Mouse (Mus musculus) intestine, postnatal 0 days (tissue): ENCODE results near the gene Acaca. TPM values are rescaled to one million over a fixed set of nuclear protein-coding genes. Genes with fewer than 3 reads are reported as not detected.
A peak's percentile ranks its signal among the peaks of the same experiment; 100 is the strongest.

Experiments used
- ATAC-seq: fragments of 200-750 bp; cut with Nextera tagmentation; 2 replicates; pipeline ENCODE4 v1.8.0; 2017; ENCODE audit warnings: mild to moderate bottlenecking, moderate TSS enrichment, moderate library complexity
- H3K27ac ChIP-seq: fragments of 300-500 bp; sonication (generic); 2 replicates; pipeline ENCODE4 v1.5.1; 2014; ENCODE audit warnings: mild to moderate bottlenecking, low read depth, low read length, moderate library complexity
- H3K27me3 ChIP-seq: fragments of 300-500 bp; sonication (generic); replicated peaks from 2 replicates; pipeline ENCODE4 v1.6.1; 2014; ENCODE audit warnings: low read length, mixed read lengths; ENCODE audit not compliant: control insufficient read depth, insufficient read depth
- H3K36me3 ChIP-seq: fragments of 300-500 bp; sonication (generic); 2 replicates; pipeline ENCODE4 v1.6.1; 2014; ENCODE audit warnings: mild to moderate bottlenecking, moderate library complexity; ENCODE audit not compliant: control insufficient read depth, insufficient read depth
- H3K4me1 ChIP-seq: fragments of 300-500 bp; sonication (generic); replicated peaks from 2 replicates; pipeline ENCODE4 v1.6.1; 2014; ENCODE audit warnings: antibody characterized with exemption, low read length, mixed read lengths; ENCODE audit not compliant: control insufficient read depth, insufficient read depth
- H3K4me2 ChIP-seq: fragments of 300-500 bp; sonication (generic); replicated peaks from 2 replicates; pipeline ENCODE4 v1.6.1; 2014; ENCODE audit warnings: low read depth, mild to moderate bottlenecking, moderate library complexity
- H3K4me3 ChIP-seq: fragments of 300-500 bp; sonication (generic); 2 replicates; pipeline ENCODE4 v1.5.1; 2014; ENCODE audit warnings: low read depth, low read length
- H3K9ac ChIP-seq: fragments of 300-500 bp; sonication (generic); 2 replicates; pipeline ENCODE4 v1.6.1; 2014; ENCODE audit warnings: mild to moderate bottlenecking, low read depth, low read length
- H3K9me3 ChIP-seq: fragments of 300-500 bp; sonication (generic); 2 replicates; pipeline ENCODE4 v1.6.1; 2016; ENCODE audit warnings: mixed run types; ENCODE audit not compliant: control insufficient read depth
- CTCF ChIP-seq: sonication (generic); IDR thresholded peaks from 2 replicates; pipeline ENCODE4 v1.5.1; 2016; ENCODE audit warnings: low read depth, mild to moderate bottlenecking, control low read depth, antibody characterized with exemption, moderate library complexity
- WGBS: fragments of 180-500 bp; shearing (Covaris S2); extraction: QIAGEN DNeasy Blood & Tissue Kit; methylation state at CpG from one replicate; pipeline ENCODE4 v1.1.7; 2014; 5-methylcytosine and 5-hydroxymethylcytosine counted together
- polyA plus RNA-seq: library from polyadenylated mRNA; unstranded; fragments of >200 nt; fragmentation: Nextera tagmentation; extraction: Ambion mirVana; gene quantifications from 2 replicates; pipeline ENCODE4 v1.2.1, GENCODE M21; 2015

The Acaca gene
- polyA plus RNA-seq, 1 experiment from 2014 or later = 2.5 TPM

DNA sequence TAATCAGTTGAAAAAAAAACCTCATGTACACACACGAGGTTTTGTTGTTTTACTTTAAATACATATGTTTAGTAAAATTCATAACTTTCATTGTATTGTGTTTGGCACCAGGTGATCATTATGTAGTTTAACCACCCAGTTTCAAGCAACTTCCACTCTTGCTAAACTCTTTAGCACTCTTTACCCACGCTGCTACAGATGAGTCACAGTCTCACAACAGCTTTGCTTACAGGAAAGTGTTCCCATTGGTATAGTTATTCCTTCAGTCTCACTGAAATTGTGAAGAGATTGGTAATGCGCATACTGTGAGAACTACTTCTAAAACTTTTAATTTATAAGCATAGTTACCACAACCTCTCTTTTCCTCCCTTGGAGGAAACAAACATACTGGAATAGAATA, 65.3 kb downstream of the Acaca start:
- no peak for TF ChIP-seq CTCF
- no peak for ATAC-seq
- no peak overlapping the region for H3K4me3 ChIP-seq
- no peaks in the 10 kb centered on the region for H3K4me1 ChIP-seq
- no peak overlapping the region for H3K27ac ChIP-seq
- WGBS = 88% methylated on average over 3 of the region's 3 CpGs
- no peaks in the 10 kb centered on the region for H3K36me3 ChIP-seq
- no peaks in the 10 kb centered on the region for H3K9me3 ChIP-seq
- no peak overlapping the region for H3K4me2 ChIP-seq
- no peak overlapping the region for H3K9ac ChIP-seq
- no peaks in the 10 kb centered on the region for H3K27me3 ChIP-seq

DNA sequence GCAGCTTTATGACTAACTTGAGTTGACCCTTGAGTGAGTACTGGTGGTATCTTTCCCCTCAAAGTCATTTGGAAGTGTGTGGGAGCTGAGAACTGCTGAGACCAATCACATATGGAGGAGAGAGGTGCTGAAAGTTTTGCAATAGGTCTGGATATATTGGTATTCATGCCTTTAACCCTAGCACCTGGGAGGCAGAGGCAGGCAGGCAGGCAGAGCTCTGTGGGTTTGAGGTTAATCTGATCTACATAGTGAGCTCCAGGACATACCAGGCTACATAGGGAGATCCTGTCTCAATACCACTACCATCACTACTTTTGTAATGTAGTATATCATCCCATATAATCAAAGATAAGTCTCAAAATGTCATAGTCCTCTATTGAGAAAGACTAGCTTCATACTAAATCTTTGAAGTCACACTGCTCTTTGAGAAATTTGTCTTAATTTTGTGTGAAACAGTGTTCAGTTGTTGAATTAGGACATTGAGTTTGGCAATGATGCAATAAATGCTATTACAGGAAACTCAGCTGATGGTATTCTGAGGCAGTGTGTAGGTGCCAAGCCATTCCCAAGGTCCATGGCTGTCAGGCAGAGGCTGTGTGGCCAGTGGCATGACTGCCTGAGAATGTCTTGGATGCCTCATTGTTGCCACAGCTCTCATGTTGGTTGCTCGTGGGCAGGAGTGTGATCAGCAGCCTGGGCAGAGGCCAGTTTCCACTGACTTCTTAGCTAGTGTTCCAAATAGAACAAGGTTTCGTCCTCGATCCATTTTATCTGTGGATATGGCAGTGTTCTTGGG, 68.3 kb downstream of the Acaca start:
- Histone ChIP-seq H3K4me3 (no peak overlapping the region), H3K9me3 (no peaks in the 10 kb centered on the region), H3K4me1 (no peaks in the 10 kb centered on the region), H3K9ac (no peak overlapping the region), H3K27me3 (no peaks in the 10 kb centered on the region), H3K4me2 (no peak overlapping the region), H3K27ac (no peak overlapping the region), H3K36me3 (no peaks in the 10 kb centered on the region)
- ATAC-seq = no peak
- no peak for TF ChIP-seq CTCF
- WGBS = 94% methylated on average over 3 of the region's 3 CpGs

DNA sequence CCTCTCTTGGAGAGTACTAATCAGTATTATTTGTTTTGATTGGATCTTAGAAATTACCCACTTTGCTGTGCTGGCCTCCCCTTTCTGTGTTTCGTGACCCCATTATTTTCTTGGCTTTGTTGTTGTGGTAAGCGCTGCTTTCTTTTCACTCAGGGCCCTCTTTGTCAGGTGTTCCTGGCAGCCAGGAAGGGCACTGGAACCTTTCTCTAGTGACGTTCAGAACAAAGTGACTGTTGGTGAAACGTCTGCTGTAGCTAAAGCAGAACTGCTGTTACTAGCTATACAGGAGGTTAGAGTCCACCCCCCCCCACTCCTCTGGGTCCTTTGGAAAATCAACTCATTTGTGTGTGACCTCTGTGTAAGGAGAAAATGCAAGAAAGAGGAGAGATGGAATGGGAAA, 76.3 kb downstream of the Acaca start:
- no peak overlapping the region for H3K9ac ChIP-seq
- no peak for ATAC-seq
- H3K27ac ChIP-seq = no peak overlapping the region
- no peaks in the 10 kb centered on the region for H3K9me3 ChIP-seq
- no peaks in the 10 kb centered on the region for H3K27me3 ChIP-seq
- no peaks in the 10 kb centered on the region for H3K4me1 ChIP-seq
- no peaks in the 10 kb centered on the region; the same call in 1 of the 2 replicates for H3K36me3 ChIP-seq
- H3K4me3 ChIP-seq = no peak overlapping the region
- 60% methylated on average over 4 of the region's 4 CpGs for WGBS
- H3K4me2 ChIP-seq = no peak overlapping the region
- TF ChIP-seq CTCF = no peak

DNA sequence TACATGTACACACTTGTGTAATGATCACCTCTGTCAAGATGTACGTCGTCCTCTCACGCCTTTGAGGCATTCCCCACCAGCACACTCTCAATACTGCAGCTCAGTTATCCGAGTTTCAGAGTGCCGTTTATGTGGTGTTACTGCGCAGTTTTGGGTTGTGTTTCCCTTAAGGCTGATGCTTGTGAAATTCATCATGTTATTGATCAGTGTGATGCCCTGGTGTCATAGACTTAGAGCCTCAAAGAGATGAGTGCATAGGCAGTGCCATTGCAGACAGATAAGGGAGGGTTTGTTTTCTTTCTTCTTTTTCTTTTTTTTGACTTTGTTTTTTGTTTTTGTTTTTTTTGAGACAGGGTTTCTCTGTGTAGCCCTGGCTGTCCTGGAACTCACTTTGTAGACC, 81.4 kb downstream of the Acaca start:
- H3K9me3 ChIP-seq = no peaks in the 10 kb centered on the region
- no peak overlapping the region for H3K4me3 ChIP-seq
- TF ChIP-seq CTCF = no peak
- ATAC-seq = no peak
- no peak overlapping the region for H3K4me2 ChIP-seq
- H3K27ac ChIP-seq = no peak overlapping the region
- H3K27me3 ChIP-seq = no peaks in the 10 kb centered on the region
- no peak overlapping the region for H3K9ac ChIP-seq
- H3K36me3 ChIP-seq = no peaks in the 10 kb centered on the region; the same call in 1 of the 2 replicates
- 97% methylated on average over 6 of the region's 6 CpGs for WGBS
- no peaks in the 10 kb centered on the region for H3K4me1 ChIP-seq

DNA sequence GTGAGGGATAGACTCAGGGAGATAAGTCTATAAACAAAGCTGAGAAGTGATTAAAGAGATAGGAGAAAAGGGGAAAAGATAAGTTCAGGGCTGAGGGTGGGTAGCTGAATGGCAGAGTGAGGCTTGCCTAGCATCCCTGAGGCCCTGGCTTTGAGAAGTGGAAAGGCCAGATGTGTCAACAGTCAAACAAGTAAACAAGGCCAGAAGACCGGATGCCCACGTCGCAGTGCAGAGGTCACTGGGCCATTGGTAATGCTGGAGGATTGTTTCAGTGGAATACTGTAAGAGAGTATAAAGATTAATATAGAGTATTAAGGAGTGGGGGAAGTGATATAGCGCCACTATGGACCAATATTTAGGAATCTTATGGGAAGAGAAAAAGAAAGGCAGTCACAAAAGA, 89.5 kb downstream of the Acaca start:
- no peak for TF ChIP-seq CTCF
- H3K4me3 ChIP-seq = no peak overlapping the region
- no peak overlapping the region for H3K9ac ChIP-seq
- no peaks in the 10 kb centered on the region for H3K4me1 ChIP-seq
- no peaks in the 10 kb centered on the region for H3K27me3 ChIP-seq
- no peak for ATAC-seq
- H3K9me3 ChIP-seq = no peaks in the 10 kb centered on the region
- 72% methylated on average over 4 of the region's 4 CpGs for WGBS
- no peaks in the 10 kb centered on the region for H3K36me3 ChIP-seq
- no peak overlapping the region for H3K4me2 ChIP-seq
- H3K27ac ChIP-seq = no peak overlapping the region

DNA sequence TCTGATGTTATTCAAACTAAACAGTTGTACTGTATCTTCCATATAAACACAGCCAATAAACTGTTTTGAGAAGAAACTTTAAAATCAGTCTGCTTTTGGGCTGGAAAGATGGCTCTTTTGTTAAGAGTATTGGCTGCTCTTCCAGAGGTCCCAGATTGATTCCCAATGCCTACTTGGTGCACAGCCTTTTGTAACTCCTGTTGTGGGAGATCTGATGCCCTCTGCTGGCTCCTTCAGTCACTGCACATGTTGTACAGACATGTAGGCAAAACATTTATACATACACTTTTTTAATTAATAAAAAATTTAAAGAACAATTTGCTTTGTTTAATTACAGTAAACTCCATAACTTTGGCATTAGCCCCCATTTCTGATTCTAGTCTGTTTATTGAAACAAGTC, 114.1 kb downstream of the Acaca start:
- Histone ChIP-seq H3K4me3 (no peak overlapping the region), H3K36me3 (0 out of 2 replicates have a peak, but pooled peaks cover 6% of the 10 kb centered on the region), H3K4me2 (no peak overlapping the region), H3K27me3 (no peaks in the 10 kb centered on the region), H3K9me3 (no peaks in the 10 kb centered on the region), H3K27ac (no peak overlapping the region), H3K4me1 (0 out of 2 replicates have a peak, but pooled peaks cover 2% of the 10 kb centered on the region), H3K9ac (no peak overlapping the region)
- no peak for ATAC-seq
- TF ChIP-seq CTCF = peak; percentile 77
